Mouse (Mus musculus) common myeloid progenitor, adult 5-6 weeks (primary cell): Measurements from ENCODE around the gene BC005561. TPM values are rescaled to one million over a fixed set of nuclear protein-coding genes. Genes with fewer than 3 reads are reported as not detected.
"Not testable (repeated sequence)": the region's sequence is repeated elsewhere in the genome, so short reads cannot be mapped to it uniquely, and the experiment has no call there.

Experiments
- ATAC-seq: replicated peaks from 2 replicates; pipeline ENCODE4 v1.8.0; 2016; ENCODE audit warnings: low read depth, mild to moderate bottlenecking, moderate TSS enrichment, inconsistent platforms; ENCODE audit not compliant: poor library complexity, severe bottlenecking
- total RNA-seq: library from RNA; stranded (forward); fragments of 200-1000, 187-1606 nt; gene quantifications from 2 replicates; pipeline ENCODE4 v1.2.3, GENCODE M21; 2017

The BC005561 gene
- total RNA-seq, result 17.3 and 21.2 TPM in 2 replicates

DNA sequence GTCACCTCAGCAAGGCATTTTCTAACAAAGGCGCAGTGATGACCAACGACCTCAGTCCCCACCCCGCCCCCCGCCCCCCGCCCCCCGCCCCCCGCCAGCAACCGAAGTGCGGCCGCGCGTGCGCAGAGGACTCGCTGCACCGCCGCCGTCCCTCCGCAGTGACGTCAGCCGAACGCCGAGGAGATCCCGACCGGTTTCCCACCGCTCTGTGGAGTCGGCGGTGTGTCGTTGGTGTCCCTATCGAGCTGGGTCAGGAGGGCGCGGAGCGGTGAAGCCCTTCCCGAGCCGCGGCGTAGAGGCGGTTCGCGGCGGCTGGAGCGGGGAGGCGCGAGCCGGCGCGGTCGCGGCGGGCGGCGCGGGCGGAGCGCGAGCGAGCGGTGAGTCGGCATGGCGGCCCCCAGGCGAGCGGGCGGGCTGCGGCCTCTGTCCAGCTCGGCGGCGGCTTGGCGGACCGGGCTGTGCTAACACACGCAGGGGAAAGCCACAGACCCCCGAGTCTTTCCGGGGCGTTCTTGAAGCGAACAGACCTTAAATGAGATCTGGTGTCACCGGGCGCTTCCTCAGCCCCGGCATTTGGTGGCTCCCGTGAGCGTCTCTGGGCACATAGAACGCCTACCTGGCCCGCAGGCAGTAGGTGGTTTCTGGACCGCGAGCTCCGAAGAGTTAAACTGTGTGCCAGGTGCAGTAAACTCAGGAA lies at the start of gene BC005561:
TSS of gene BC005561 (plus strand) at position 158 of the 697 bp plus-strand sequence.
- ATAC-seq, result peak; percentile 93

DNA sequence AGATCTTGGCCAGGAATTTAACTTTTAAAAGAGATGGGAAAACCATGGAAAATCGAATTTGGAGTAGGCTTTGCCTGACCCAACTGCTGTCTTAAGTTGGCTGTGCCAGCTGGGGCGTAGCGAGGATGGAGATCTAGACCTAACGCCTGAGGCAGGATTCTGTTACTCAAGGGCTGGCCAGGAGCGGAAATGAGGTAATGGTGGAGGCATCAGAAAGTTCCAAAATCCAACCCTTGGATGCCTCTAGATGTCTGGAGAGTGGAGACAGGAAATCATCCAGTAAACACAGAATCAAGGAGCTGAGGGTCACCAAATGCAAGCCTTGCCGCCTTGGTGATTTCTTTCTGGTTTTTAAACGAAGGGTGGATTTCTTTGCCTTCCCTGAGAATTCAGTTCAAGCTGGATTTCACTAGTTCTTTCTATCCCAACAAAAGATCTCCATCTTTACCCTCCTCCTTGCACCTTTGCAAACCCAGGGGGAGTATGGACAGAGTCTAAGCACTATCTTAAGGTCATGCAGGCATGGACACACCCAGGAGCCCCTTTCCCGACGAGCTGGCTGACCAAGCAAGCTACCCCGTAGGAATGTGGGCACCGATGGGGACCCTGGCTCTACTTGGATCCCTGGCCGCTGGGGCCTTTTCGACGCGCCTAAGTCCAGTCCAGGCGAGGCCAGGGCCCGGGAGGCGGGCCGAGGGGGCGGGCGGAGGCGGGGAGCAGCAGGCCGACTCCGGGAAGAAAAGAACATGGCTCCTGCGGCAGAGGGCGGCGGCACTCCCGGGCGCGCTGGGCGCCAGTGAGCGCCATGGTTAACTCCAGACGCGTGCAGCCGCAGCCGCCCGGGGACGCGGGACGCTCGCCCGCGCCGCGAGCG lies 49.1 kb upstream of the BC005561 start, which contains the start of gene Pkd2:
TSS of gene Pkd2 (plus strand) at position 619 of the 874 bp plus-strand sequence.
- peak; percentile 65 for ATAC-seq

DNA sequence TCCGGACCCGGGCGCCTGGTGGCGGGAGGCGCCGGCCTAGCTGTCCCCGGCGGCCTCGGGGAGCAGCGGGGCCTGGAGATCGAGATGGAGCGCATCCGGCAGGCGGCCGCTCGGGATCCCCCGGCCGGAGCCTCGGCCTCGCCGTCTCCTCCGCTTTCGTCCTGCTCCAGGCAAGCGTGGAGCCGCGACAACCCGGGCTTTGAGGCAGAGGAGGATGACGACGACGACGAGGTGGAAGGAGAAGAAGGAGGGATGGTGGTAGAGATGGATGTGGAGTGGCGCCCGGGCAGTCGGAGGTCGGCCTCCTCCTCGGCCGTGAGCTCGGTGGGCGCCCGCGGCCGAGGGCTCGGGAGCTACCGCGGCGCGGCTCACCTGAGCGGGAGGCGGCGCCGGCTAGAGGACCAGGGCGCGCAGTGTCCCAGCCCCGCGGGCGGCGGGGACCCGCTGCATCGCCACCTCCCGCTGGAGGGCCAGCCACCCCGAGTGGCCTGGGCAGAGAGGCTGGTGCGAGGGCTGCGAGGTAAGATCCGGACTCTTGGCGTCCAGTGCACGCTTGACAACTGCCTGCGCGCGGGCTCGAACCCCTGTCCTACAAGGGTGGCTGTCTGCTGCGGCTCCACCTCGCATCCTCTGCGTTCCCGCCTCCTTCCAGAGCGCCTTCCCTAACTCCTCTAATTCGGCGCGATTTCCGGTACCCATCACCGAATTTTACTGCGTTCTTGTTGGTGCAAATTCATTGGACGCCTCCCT lies 48.3 kb upstream of the BC005561 start:
- peak; percentile 55 for ATAC-seq

- ATAC-seq, result no peak
Observed at GRCm38 (mm10) chr5:104460456-104460838, 47.7 kb upstream of the BC005561 start.

GRCm38 (mm10) chr5:104460856-104461255 lies 47.3 kb upstream of the BC005561 start:
- ATAC-seq, result no peak

DNA sequence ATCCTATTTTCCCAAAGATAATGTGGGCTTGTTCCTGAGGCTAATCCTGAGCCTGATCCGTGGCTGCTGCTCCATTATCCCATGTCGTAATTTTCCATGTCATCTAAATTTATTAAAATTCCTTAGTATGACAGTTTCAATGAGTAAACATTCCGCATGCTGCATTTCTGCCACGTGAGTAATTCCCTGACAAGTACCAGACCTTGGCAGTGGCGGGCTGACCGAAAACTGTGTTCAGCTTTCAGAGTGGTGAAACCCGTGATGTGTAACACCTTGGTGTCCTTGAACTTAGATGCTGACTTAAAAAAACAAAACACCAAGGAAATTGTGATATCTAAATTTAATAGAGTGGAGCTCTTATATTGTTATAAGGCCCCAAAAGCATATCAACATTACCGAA lies 42.9 kb upstream of the BC005561 start:
- ATAC-seq, result no peak

DNA sequence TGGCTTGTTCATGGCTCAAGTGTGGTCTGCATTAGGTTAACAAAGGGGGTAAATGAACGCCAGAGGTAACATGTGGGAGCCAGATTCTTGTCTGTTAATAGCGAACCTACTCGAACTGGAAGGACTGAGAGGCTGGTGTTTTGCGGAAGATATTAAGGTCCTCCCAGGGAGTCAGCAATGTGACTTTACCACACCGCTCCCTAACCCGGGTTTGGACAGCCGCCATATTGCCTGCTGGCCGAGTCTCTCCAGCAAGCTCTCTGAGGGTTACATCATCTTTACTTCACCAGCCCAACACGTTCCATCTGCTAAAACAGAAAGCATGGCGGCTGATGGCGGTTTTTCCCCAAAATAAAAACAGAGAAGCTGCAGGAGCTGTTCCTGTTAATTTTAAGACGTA lies 42.4 kb upstream of the BC005561 start:
- ATAC-seq, result no peak

DNA sequence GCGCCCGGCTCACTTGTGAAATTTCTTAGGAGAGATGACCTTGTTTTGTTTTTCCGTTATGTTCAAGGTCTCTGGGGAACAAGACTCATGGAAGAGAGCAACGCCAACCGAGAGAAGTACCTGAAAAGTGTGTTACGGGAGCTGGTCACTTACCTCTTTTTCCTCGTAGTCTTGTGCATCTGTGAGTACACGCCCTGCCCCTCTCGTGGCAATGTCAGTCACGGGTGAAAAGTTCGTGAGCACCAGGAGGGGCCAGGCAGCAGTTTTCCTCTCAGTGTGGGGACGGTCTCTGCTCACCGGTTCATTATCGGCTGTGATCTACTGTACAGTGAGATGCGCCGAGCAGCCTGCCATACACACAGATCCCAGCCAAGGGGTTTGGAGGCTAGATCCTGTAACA lies 41.3 kb upstream of the BC005561 start:
- no peak for ATAC-seq

- ATAC-seq, result no peak
Observed at GRCm38 (mm10) chr5:104468586-104468985, 39.6 kb upstream of the BC005561 start.

GRCm38 (mm10) chr5:104470981-104471391 lies 37.2 kb upstream of the BC005561 start:
- ATAC-seq, result no peak

DNA sequence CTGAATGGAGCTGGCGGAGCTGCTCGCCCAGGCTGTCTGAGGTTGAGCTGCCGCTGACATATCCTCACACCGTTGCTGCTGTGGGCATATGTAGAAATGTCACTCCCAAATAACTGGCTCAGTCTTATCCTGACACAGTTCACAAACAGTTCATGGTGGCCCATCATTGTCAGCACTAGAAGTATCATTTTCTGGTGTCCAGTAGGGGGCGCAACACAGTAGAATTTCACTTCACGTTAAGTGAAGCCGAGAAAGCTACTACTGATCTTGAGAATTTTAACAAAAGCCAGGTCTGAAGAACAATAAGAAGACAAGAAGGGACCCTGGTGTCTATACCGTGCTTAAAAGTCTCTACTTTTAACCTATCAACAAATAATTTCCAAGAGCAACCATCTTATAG lies 35.8 kb upstream of the BC005561 start:
- ATAC-seq, result no peak

GRCm38 (mm10) chr5:104480367-104480766 lies 27.8 kb upstream of the BC005561 start:
- no peak for ATAC-seq

GRCm38 (mm10) chr5:104482856-104483255 lies 25.3 kb upstream of the BC005561 start:
- ATAC-seq, result no peak

- no peak for ATAC-seq
Observed at GRCm38 (mm10) chr5:104491561-104491960, 16.6 kb upstream of the BC005561 start.

GRCm38 (mm10) chr5:104504883-104505282 lies 3.3 kb upstream of the BC005561 start:
- ATAC-seq, result no peak

GRCm38 (mm10) chr5:104507829-104508194 lies 340 bp upstream of the BC005561 start:
- ATAC-seq, result peak; percentile 2; the same call in 1 of the 2 replicates

- no peak for ATAC-seq
Observed at GRCm38 (mm10) chr5:104511211-104511610, 3.1 kb downstream of the BC005561 start.

DNA sequence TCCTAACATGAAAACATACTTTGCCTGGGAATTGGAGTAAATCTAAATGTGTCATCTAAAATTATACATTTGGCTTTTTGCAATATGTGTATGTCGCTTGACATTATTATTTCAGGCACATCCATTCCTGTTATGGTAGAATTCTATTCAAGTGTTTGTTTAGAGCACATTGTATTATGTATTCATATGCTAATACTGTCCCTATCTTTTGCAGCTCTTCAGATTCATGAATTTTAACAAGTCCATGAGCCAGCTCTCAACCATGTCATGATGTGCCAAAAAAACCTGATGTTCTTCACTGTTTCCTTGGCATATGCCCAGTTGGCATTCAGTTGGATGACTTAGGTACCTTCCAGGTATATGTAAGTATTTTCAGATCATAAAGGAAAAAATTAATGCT lies 30.5 kb downstream of the BC005561 start:
- ATAC-seq, result no peak

- ATAC-seq, result no peak
Observed at GRCm38 (mm10) chr5:104539331-104539730, 31.2 kb downstream of the BC005561 start.

GRCm38 (mm10) chr5:104568079-104568478 lies 59.9 kb downstream of the BC005561 start:
- not testable (repeated sequence) for ATAC-seq

DNA sequence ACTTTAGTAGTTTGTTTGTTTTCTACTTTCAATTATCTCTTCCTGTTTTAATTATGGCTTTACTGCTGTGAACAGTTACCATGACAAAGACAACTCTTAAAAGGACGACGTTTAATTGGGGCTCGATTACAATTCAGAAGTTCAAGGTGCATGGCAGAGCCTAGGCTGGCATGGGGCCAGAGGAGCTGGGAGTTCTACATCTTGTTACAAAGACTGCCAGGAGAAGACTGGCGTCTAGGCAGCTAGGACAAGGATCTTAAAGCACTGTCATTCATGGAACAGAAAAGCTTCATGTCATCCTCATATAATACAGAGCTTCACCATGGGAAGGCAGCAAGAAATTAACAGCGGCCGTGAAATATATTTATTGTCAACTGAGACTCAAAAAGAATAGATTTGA lies 62.6 kb downstream of the BC005561 start:
- ATAC-seq, result no peak
